Mouse (Mus musculus) urinary bladder, adult 18-20 months (tissue): Measurements from ENCODE around the gene Ap4b1.
"Not testable (repeated sequence)": the region's sequence is repeated elsewhere in the genome, so short reads cannot be mapped to it uniquely, and the experiment has no call there.

Experiments
- DNase-seq, 2 experiments: peaks; one replicate each; pipeline ENCODE4 v3.0.0; 2022; ENCODE audit warnings: low spot score in 2 of 2, mixed read lengths in 2 of 2

Ap4b1 gene

DNA sequence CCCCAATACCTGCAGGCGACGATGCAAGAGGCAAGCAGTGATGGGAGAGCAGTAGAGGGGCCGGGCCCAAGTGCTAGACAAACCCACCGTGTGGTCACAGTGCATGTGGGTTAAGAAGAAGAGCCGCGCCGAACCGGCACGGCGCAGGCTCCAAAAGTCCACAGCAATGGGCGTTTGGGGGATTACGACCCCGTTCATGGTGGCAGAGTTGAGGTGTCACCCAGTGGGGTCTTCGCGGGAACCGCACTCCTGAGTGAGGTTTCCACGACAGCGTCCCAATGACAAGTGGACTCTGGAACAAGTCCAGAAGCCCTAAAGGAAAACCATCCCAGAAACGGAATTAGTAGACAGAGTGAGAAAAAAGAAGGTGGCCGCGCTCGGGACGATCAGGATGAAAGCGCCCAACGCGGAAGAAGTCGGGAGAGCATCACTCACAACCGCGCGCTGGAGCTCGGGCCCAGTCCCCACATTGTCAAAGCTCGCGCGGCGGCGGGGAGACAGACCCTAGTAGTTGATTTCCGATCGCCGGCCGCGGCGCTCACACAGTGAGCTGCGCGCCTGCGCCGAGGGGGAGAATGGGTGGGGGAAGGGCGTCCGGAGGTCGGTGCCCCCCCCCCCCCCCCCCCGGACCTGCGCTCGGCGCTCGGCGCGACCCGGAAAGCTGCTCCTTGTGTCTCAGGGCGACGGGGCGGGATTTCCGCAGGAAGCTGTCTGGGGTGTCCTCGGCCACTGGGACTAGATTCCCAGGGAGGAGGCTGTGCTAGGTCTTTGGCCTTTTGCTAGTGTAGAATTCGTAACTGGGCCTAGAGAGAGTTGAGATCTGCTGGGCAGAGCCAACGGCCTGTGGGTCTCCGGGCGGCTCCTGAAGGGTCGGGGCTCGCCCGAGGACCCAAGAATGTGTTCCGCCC lies at the start of gene Ap4b1, which contains the start of the genes Dclre1b and Gm43064:
Ap4b1 (plus strand) TSS at position 630 of the 908 bp plus-strand sequence.
Dclre1b (minus strand) TSS at position 554 of the 908 bp plus-strand sequence.
Gm43064 (plus strand) TSS at position 683 of the 908 bp plus-strand sequence.
- peak; percentile 75 to 86 for DNase-seq

DNA sequence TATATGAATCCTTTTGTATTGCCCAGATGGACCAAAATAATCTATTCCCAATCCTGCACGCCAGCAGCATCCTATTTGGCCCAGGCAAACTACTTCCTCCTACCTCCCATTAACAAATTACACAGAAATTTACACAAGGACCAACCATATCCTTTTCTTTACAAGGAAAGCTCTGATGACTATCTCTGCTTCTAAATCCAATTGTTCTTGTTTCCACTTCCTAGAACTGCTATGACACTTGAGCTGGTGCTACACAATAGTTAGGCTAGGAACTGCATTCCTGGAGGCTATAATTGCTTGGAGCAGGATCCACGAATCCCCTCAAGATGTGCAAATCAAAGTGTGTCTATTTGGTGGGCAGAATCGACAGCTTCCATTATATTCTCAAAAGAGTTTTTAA lies 42.5 kb upstream of the Ap4b1 start:
- no peak for DNase-seq

DNA sequence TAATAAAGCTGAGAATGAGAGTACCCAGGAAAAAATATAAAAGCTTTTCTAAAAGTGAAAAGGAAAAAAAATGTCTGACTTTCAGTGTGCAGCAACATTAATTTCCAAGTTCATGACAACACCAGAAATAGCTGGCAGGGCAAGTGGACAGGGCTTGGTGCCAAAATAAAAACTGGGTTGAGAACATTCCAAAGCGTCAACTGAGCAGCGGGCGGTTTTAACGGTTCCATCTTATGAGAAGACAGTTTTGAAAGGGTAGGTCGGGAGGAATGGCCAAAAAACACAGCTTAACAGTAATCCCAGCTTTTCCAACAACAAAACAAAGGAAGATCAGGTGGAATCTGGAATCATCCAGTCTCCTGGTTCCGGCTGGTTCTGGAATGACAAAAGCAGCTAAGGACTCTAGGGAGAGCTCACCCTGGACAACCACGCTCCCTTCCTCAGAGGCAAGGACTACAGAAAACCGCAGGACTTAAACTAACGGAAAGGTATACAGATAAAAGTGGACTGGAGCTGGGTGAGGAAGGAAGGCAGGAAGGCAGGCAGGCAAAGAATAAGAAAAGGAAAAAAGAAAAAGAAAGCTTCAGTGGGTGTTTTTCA lies 37.7 kb upstream of the Ap4b1 start:
- peak in 1 of 2 experiments; percentile 59 for DNase-seq

DNA sequence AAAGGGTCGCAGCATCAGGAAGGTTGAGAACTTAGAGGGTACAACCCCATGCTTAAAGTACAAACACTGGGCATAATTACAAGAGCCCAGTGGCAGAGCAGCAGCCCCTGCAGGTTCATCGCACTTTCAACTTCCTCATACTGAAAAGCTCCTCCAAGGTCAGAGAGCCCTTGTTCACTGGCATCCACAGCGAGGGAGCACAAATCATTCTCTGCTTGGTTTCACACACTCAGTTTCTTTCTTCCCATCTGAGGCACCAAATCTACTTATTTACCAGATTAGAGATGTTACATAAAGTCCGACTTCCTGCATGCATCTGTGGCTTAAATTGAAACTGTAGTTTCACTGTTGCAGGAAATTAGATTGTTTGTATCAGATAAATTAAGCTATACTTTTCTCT lies 36.5 kb upstream of the Ap4b1 start:
- DNase-seq, result no peak

DNA sequence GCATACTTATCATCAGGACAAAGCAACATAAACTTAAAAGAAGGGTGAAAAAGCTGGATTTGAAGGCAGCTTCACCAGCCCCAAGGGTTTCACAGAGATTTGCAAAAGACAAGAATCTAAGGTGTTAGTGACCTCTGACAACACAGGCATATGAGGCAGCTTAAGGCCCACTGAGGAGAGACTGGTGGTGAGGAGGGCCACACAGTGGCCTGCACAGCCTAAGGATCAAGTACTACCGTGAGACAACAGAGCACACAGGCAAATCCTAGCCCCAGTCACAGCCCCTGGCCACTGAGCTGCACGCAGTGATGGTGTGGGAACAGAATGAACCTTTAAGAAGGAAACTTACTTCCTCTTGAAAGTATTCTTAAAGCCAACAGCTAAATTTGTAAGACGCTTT lies 35.8 kb upstream of the Ap4b1 start:
- no peak for DNase-seq

DNA sequence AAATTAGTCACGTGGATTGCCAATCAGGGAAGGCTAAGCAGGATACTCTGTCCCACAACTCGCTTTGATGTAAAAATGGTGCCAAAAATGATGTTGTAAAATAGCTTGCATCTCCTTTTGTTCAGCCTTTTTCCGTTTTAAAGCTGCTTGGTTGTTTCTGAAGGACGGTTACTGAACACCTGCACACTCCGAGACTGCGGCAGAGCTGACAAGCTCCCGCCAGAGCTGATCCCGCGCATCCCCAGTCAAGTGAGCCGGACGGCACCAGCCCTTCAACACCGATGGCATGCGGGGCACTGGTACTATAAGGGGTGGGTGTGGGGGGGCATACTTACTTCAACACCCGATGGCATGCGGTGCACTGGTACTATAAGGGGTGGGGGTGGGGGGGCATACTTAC lies 35.3 kb upstream of the Ap4b1 start:
- no peak for DNase-seq

DNA sequence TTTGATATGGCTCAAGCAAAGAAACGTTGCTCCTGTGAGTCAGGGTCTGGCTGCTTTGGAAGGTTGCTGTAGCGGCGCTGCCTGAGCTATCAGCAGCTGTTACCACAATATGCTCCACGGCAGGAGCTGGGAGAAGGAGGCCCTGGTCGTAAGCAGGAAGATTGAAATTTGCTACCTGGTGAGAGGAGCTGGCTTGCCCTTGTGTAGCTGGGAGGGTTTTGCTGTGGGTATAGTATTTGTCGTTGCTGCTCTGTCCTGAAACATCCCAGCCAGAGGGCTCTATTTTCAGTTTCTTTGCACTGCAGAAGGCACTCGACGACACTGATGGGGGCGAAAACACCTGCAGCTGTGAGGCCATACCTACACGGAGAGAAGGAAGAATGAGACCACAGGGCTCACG lies 31.4 kb upstream of the Ap4b1 start:
- no peak for DNase-seq

DNA sequence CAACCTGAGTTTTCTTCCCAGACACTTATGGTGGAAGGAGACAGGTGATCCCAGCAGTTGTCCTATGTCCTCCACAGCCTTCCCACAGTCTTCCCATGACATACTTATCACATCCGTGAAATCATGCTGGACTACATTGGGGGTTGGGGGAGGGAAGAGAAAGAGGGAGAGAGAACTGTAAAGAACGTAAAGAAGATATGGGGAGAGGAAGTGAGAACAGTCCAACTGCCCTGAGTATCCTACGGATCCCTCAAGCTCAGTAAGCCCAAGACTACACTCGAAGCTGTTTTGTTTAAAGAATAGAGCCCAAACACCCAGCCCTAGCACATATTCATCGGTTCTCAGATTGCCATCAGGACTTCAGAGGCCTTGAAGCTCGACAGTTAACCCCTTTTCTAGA lies 30.7 kb upstream of the Ap4b1 start:
- no peak for DNase-seq

DNA sequence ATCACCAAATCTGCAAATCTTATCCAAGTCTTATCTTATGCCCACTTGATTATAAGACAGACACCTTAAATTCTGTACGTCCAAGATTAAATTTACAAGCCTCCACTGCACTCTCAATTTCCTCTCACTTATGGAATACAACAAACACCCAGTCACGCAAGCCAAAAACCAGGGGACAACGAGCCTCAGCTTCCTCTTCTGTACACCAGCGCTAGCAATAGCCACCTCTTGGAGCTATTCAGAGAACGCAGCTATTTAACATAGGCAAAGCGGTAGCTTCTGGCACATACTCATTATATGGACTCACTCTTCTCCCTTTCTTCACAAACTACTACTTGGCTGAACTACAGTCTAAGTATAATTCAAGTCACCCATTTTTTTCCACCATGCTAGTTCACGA lies 30.1 kb upstream of the Ap4b1 start:
- no peak for DNase-seq

DNA sequence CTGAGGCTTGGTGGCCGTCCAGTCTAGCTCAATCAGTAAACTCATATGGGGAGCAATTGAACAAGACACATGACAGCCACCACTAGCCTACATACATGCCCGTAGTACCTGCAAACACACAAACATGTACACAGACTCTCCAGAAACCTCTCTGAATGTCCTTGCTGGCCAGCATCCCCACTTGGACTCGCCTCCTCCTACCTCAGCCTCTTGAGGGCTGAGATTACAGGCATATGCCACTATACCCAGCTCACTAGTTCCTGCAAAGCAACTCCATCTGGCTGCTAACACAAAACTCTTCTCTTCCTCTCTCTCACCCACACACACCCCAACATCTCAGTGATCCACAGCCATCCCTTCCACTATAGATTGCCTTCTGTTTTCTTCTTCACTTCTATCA lies 29.0 kb upstream of the Ap4b1 start:
- no peak for DNase-seq

DNA sequence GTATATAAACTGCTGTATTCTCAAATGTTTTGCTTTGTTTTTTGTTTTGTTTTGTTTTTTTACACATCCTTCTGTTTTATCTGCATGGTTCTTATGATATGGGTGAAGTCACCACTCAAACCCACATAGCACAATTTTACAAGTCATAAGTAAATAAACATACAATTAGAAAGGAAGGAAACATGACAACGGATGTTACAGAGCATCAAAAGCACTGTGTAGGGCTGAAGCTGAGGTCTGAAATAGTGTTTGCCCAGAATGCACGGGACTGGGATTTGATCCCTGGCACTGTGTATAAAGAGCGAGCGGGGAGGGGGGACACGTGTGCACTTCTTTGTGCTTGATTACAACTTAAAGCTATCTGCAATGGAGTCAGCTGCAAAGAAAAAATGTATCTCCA lies 28.5 kb upstream of the Ap4b1 start:
- DNase-seq, result no peak

DNA sequence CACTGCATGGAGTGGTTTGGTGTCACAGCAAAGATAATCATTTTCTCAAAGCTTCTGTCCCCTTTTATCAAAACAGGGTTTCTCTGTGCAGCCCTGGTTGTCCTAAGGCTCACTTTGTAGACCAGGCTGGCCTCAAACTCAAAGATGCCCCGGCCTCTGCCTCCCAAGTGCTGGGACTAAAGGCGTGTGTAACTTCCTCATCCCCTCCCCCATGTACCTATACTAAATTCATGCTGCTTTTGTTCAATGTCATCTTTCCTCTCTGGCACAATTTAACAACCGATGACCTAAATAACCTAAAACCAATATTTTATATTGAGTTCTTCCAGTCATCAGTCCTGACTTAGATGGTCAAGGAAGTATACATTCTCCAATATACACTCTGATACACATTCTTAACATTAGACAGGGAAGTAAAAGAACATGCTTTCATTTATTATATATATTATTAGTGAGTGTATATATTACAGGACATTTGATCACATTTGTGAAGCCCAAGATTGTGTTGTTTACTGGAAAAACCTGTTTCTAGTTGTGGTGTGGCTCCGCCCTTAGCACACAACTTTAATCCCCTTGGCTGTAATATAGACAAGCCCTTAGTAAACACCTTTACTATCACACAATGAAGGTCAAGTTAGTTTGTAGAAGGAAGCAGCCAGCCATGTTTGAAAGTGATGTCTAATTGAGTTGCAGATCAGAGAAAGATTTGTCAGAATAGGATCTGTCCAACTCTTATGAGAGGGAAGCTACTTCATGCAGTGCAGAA lies 26.3 kb upstream of the Ap4b1 start:
- DNase-seq, result no peak

DNA sequence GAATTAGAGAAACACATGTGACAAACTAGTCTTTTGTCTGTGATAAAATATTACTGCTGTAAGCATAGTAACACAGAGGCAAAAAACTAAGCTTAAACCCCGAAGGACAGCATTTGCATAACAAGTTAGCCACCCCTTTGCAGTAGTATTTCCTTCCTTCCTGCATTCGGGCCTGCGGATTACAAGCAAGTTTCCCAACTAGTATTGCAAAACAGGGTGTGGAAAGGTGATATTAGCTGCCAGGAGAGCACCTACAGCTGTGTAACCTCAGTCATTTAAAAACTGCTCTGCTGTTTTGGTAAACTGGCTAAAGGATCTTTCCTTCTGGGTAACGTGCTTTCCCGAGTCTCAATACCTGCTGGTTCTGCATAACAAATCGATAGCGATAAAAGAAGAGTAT lies 22.1 kb upstream of the Ap4b1 start:
- DNase-seq, result no peak

DNA sequence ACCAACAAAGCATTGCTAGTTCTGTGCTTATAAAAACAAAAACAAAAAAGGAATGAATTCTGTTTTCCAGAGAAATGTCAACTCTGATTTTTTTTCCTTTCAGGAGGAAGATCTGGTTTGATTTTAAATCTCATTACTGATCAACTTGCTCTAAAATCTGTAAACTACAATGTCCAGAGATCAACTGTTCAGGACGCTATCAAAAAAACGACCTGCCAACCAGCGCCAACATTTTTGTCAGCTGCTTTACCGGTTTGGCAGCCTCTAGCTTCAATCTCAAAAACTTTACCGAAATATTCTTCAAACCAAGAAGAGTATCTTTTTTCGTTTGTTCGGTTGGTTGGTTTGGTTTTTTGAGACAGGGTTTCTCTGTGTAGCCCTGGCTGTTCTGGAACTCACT lies 20.2 kb upstream of the Ap4b1 start:
- DNase-seq, result no peak

DNA sequence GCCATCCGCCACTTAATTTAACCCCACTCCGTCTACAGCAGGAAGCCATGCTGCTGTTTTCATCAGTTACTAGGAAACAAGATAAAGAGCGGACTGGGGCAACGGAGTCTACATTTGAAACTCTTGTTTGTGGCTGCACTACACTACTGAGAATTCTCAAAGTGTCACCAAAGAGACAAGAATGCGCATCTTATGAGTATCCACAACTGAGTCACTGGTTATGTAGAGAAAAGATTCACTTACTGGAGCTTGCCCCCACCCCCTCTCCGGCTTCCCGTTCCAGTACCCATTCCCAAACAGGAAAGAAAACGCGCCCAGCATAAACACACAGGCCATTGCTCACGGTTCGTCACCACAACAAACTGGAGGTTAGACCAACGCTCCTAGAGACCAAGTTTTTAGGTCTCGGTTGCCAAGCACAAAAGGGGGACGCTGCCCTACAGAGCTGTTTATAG lies 19.4 kb upstream of the Ap4b1 start:
- DNase-seq, result peak in 1 of 2 experiments; percentile 37

DNA sequence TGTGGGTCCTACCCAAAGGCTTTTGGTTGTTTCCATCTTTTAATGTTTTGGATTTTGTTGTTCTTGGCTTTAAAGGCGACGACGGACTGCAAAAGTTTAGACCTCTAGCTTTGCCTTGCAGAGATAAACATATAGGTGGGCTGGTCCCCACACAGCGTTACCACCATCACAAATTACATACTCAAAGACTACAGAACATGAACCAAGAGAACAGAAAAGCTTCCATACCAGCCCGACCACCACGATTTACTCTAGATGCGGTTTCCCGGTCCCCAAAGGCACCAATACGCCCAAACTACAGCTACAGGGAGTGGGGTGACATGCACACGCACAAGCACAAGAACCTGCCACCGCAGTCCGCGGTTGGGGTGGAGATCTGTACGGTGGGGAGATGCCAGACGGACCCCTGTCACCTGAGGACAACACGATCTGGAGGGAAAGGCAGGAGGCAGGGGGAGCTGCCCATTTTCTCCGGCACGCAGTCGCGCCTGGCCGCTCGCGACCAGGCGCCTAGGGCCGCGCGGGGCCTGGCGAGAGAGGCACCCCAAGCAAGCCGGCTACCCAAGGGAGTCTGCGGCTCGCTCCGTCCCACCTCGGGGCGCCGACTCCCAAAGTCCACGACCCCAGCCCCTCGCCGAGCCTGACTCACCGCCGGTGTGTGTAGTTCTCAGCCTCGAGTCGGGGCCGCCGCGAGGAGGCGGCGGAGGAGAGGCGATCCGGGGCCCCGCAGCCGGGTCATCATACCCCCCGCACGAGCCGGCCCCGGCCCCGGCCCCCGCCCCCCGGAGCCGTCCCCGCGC lies 18.8 kb upstream of the Ap4b1 start:
- DNase-seq, result peak in 1 of 2 experiments; percentile 55

DNA sequence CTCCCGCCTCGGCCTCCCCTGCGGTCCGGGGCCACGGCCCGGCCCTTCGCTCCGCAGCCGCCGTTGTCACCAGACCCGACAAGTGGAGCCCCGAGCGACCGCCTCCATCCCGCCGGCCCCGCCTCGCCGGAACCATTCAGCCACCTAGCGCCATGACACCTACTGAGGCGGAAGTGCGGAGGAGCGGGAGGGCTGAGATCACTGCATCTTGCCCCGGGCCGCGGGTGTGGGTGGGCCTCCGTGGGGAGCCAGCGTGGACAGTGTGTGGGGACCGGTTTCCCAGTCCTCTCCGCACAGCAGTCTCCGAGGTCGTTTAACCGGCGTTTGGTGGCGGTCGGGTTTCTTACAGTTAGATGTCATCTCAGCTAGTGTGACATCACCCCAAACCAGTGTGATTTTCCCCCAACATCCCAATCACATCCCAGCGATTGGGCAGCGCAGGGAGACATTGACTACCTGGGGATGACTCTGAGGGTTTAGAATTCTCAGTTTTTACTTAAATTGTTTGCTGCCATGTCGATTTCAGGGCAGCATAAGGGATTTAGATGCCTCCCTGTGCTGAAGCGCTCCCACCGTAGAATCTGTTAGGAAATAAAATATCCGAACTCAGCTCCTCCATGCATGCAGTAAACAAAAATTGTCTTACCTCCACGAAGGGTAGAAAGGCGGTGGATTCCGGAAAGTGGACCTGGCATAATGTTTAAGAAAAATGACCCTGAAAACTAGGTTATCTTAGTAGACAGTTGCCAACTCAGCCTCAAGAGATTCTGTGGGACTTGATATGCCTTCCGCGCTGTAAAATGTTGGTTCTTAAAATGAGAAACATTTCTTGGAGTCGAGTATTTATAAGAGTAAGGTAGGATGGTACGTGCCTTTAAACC lies 17.9 kb upstream of the Ap4b1 start, which contains the start of gene Hipk1:
Hipk1 (minus strand) TSS at position 334 of the 881 bp plus-strand sequence.
- peak; percentile 91 to 92 for DNase-seq

DNA sequence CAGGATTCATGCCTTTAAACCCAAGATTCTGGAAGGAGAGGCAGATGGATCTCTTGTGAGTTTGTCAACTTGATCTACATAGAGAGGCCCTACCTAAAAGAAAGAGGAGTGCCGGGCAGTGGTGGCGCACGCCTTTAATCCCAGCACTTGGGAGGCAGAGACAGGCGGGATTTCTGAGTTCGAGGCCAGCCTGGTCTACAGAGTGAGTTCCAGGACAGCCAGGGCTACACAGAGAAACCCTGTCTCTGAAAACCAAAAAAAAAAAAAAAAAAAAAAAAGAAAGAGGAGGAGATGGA lies 17.3 kb upstream of the Ap4b1 start:
- not testable (repeated sequence) for DNase-seq

DNA sequence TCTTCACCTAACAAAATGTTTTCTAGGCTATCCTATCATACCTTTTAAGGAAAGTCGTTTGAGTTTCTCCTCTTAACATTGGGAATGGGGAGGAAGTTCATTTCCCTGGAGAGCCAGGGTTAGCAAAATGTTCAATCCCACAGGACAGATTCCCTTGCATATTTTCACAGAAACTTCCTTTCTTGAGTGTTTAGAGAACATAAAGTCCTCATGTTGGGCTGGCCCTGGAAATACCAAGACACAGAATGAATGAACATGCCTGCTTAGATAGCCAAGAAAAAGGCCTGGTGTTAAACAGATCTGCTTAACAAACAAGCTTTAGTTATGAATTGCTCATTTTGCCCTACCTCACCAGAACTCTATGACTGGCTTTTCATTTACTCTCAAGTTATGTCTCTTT lies 16.8 kb upstream of the Ap4b1 start:
- no peak for DNase-seq

DNA sequence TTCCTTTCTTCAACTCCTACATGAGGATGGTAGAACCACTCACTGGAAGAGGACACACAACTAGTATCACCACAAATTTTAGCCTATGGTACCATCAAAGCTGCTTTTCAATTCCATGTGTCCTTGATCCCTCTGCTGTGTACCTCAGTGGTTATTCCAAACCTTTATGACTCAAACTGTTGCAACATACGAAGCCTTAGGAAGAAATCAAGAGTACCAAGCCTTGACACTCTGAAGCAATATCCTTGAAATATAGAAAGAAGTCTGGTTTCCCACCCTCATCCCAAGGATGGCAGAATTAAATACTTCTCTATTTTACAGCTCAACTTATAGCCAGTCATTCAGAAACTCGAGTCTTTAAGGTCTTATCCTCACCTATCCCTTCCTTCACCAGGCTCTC lies 12.9 kb upstream of the Ap4b1 start:
- DNase-seq, result no peak

DNA sequence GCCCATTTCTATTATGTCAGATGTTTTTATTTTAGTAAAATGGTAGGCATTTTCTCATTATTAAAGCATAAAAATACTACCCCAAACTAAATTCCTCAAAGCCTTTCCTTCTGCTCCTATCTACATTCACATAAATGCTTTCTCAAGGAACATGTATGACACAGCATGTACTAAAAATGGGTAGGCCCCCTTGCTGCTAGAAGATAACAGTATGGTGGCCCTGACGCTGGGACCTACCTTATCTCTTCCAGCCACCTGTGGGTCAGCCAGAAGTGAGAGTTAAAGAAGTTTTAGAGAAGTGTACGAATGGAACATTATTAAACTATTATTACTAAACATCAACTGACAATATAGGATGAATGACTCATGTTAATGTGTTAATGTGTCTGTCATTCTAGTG lies 9.8 kb upstream of the Ap4b1 start:
- DNase-seq, result no peak
